Mouse (Mus musculus) embryonic facial prominence, embryonic 11.5 days (tissue): ENCODE measurements at regions not wholly inside any gene's neighbourhood (a gene's known extent, or its start where the extent isn't known, plus 50 kb on each side); places are given as distances from the start of the nearest gene placed in this dataset.
A peak's percentile ranks its signal among the peaks of the same experiment; 100 is the strongest.

ENCODE experiments used
- ATAC-seq: fragments of 200-750 bp; cut with Nextera tagmentation; replicated peaks from 2 replicates; pipeline ENCODE4 v1.8.0; 2017; ENCODE audit warnings: low read depth; ENCODE audit not compliant: insufficient number of reproducible peaks, low FRiP score, low TSS enrichment
- DNase-seq: peaks from one replicate; pipeline ENCODE4 v3.0.0-alpha.2; 2015; ENCODE audit warnings: low spot score
- H3K27ac ChIP-seq: fragments of 300-500 bp; sonication (generic); replicated peaks from 2 replicates; pipeline ENCODE4 v1.5.1; 2014; ENCODE audit warnings: mild to moderate bottlenecking, low read depth, low read length, control low read depth
- H3K27me3 ChIP-seq: fragments of 300-500 bp; sonication (generic); 2 replicates; pipeline ENCODE4 v1.6.1; 2014; ENCODE audit warnings: mild to moderate bottlenecking, low read length, moderate library complexity, mixed read lengths; ENCODE audit not compliant: control insufficient read depth, insufficient read depth
- H3K36me3 ChIP-seq: fragments of 300-500 bp; sonication (generic); replicated peaks from 2 replicates; pipeline ENCODE4 v1.6.1; 2014; ENCODE audit warnings: low read depth, mild to moderate bottlenecking, low read length, moderate library complexity, mixed read lengths; ENCODE audit not compliant: control insufficient read depth, insufficient read depth
- H3K4me1 ChIP-seq: fragments of 300-500 bp; sonication (generic); 2 replicates; pipeline ENCODE4 v1.6.1; 2014; ENCODE audit warnings: low read length, mixed read lengths; ENCODE audit not compliant: control insufficient read depth, insufficient read depth
- H3K4me2 ChIP-seq: fragments of 300-500 bp; sonication (generic); 2 replicates; pipeline ENCODE4 v1.6.1; 2014; ENCODE audit warnings: low read depth, mild to moderate bottlenecking, control low read depth, low read length, moderate library complexity
- H3K4me3 ChIP-seq: fragments of 300-500 bp; sonication (generic); 2 replicates; pipeline ENCODE4 v1.5.1; 2014; ENCODE audit warnings: low read depth, low read length, control low read depth
- H3K9ac ChIP-seq: fragments of 300-500 bp; sonication (generic); replicated peaks from 2 replicates; pipeline ENCODE4 v1.6.1; 2014; ENCODE audit warnings: mild to moderate bottlenecking, control low read depth, low read length
- H3K9me3 ChIP-seq: fragments of 300-500 bp; sonication (generic); replicated peaks from 2 replicates; pipeline ENCODE4 v1.6.1; 2016; ENCODE audit warnings: mild to moderate bottlenecking, low read length, inconsistent platforms, mixed read lengths; ENCODE audit not compliant: control insufficient read depth
- WGBS: fragments of 180-500 bp; shearing (Covaris S2); extraction: QIAGEN DNeasy Blood & Tissue Kit; methylation state at CpG from one replicate; pipeline ENCODE4 v1.1.7; 2014; 5-methylcytosine and 5-hydroxymethylcytosine counted together

DNA sequence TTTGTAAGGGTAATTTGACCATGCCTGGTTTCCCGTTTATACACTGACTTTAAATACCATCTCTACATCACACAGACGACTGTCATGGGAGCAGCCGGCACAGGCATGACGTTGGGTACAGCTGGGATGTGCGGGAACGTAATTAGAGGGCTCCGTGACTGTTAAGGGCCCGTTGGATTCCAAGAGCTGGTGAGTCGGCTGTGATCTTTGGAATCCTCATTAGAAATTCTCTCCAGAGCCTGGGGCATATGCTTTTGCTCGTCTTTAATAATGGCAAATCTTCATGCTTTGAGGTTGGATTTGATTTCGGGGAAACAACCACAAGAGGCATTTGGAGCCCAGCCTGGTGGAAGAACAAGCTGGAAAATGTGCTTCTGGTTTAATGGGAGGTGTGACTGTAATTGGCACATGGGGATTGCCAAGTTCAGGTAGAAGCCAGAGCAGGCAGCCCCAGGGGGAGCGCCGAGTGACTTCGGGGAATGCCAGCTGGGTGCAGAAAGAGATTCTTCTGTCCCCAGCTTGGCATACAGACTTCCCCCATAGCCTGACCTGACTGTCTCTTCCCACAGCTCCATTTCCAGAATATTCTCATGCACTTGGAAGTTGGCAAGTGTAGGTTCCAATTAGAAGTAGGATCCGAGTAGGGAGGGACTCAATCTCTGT, 275.4 kb upstream of the 4930535I16Rik start:
- H3K36me3 ChIP-seq: no peaks in the 10 kb centered on the region
- H3K9ac ChIP-seq: no peak overlapping the region
- no peak for ATAC-seq
- H3K27me3 ChIP-seq: no peaks in the 10 kb centered on the region
- no peaks in the 10 kb centered on the region for H3K4me1 ChIP-seq
- H3K4me3 ChIP-seq: no peak overlapping the region
- H3K9me3 ChIP-seq: no peaks in the 10 kb centered on the region
- DNase-seq: no peak
- no peak overlapping the region for H3K4me2 ChIP-seq
- 63% methylated on average over 15 of the region's 15 CpGs for WGBS
- no peak overlapping the region for H3K27ac ChIP-seq

DNA sequence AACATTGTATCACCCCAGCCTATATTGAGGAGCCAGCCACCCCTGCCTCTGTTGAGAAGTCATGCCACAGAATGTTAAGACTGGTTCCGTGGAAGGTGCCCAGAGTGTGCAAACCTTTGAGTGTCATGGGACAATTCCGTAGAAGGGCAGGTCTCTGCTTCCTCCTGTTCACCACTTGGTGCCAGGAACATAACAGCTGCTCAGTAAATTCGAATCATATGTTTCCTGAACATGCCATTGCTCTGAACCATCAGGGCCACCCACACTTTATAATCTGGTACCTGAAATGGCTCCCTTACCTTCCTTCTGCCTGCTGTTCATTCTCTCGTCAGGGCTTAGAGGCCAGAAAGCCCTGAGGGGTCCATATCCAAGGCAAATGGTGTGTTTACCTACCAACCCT, 273.0 kb upstream of the 4930535I16Rik start:
- Histone ChIP-seq H3K4me1 (no peaks in the 10 kb centered on the region), H3K9me3 (no peaks in the 10 kb centered on the region), H3K27ac (no peak overlapping the region), H3K9ac (no peak overlapping the region), H3K4me3 (no peak overlapping the region), H3K27me3 (no peaks in the 10 kb centered on the region), H3K36me3 (no peaks in the 10 kb centered on the region), H3K4me2 (no peak overlapping the region)
- 74% methylated on average over 4 of the region's 4 CpGs for WGBS
- ATAC-seq (no peak), DNase-seq (no peak)

DNA sequence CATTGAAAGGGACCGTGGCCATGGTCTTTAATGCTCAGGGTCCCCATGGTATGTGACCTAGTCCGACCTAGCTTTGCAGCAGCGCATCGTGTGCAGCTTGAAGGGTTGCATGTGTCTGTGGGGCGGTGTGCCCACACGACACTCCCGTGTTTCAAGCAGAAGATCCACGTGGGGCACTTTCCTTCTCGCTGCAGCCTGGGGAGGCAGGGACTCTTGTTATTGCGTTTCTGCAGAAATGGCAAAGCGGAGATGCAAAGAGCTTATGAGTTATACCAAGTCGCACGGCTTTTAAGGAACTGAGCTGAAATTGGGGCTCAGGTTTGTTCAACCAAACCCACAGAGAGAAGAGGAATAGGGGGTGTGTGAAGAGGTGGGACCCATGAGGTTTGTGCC, 272.2 kb upstream of the 4930535I16Rik start:
- DNase-seq: no peak
- no peaks in the 10 kb centered on the region for H3K9me3 ChIP-seq
- no peaks in the 10 kb centered on the region for H3K4me1 ChIP-seq
- 81% methylated on average over 13 of the region's 13 CpGs for WGBS
- no peak for ATAC-seq
- no peak overlapping the region for H3K9ac ChIP-seq
- H3K27me3 ChIP-seq: no peaks in the 10 kb centered on the region
- H3K4me3 ChIP-seq: no peak overlapping the region
- H3K36me3 ChIP-seq: no peaks in the 10 kb centered on the region
- H3K27ac ChIP-seq: no peak overlapping the region
- no peak overlapping the region for H3K4me2 ChIP-seq

DNA sequence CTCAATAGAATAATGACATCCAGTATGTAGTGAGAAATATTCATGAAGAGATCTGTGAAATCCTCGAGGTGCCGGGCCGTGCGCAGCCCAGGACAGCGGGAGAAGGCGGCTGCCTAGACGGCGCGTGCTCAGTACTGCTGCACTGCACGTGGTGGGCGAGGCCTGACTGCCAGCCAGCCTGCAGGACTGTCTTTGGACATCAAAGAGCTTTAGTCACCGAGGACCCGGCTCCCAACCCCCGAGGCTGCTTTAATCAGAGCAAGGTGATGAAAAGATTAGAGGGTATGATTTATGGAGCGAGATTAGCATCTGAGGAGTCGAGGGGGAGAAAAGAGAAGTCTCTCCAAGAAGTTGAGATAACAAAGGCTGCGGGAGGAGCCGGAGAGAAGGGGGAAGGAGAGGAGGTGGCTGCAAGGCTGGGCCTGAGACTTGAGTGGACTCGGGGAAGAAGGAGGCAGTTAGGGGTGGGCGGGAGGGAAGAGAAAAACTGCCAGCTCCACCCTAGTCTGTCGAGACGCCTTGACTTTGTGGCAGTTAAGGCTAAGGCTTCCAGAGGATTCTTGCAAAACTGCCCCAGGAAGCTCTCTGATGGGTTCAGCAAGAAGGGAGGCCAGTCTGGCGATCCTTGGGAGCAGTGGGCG, 271.6 kb upstream of the 4930535I16Rik start:
- Histone ChIP-seq H3K27me3 (no peaks in the 10 kb centered on the region), H3K4me3 (no peak overlapping the region), H3K27ac (no peak overlapping the region), H3K9me3 (no peaks in the 10 kb centered on the region), H3K9ac (no peak overlapping the region), H3K4me2 (no peak overlapping the region), H3K36me3 (no peaks in the 10 kb centered on the region), H3K4me1 (no peaks in the 10 kb centered on the region)
- peak; percentile 84; the same call in 1 of the 2 replicates for ATAC-seq
- peak; percentile 20 for DNase-seq
- 36% methylated on average over 23 of the region's 24 CpGs for WGBS

DNA sequence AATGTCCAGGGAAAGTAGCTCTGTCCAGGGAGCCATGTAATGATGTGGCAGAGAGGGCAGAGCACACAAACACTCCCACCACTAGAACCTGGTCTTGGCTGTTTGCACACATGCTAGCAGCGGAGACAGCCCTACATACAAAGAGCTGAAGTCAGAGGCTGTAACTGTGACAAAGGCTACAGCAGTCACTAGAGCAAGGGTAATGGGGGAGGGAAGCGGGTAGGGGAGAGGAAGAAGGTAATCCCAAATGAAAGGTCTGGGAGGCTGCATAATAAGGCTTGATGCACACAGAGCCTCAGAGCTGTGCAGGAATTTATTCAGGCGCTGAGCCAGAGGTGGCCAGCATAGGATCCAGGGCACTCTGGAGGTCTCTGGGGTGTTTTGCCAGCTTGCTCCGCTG, 269.3 kb upstream of the 4930535I16Rik start:
- Histone ChIP-seq H3K4me3 (no peak overlapping the region), H3K9ac (no peak overlapping the region), H3K27ac (no peak overlapping the region), H3K4me2 (no peak overlapping the region), H3K36me3 (no peaks in the 10 kb centered on the region), H3K9me3 (no peaks in the 10 kb centered on the region), H3K27me3 (no peaks in the 10 kb centered on the region), H3K4me1 (no peaks in the 10 kb centered on the region)
- DNase-seq: no peak
- WGBS: 62% methylated on average over 4 of the region's 4 CpGs
- ATAC-seq: no peak

DNA sequence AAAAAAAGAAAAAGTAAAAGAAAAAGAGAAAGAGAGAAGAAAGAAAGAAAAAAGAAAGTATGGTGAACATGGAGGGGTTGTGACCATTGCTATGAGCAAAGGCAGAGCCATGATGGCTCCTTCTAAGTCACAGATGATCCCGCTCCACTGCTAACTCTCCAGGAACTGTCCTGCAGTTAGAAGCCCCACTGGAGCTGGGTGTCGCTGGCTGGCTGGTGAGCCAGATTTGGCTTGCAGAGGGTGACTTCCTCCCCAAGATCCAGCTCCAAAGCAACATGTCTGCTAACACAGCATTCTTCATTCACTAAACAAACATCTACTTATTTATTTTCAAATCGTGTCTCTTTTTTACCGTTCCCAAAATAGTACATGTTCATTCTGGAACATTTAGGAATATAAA, 263.5 kb upstream of the 4930535I16Rik start:
- Histone ChIP-seq H3K36me3 (no peaks in the 10 kb centered on the region), H3K27me3 (peaks cover 21% of the 10 kb centered on the region), H3K4me2 (no peak overlapping the region), H3K9ac (no peak overlapping the region), H3K4me1 (no peaks in the 10 kb centered on the region), H3K9me3 (no peaks in the 10 kb centered on the region), H3K27ac (no peak overlapping the region), H3K4me3 (no peak overlapping the region)
- 83% methylated on average over 4 of the region's 4 CpGs for WGBS
- DNase-seq: no peak
- no peak for ATAC-seq

DNA sequence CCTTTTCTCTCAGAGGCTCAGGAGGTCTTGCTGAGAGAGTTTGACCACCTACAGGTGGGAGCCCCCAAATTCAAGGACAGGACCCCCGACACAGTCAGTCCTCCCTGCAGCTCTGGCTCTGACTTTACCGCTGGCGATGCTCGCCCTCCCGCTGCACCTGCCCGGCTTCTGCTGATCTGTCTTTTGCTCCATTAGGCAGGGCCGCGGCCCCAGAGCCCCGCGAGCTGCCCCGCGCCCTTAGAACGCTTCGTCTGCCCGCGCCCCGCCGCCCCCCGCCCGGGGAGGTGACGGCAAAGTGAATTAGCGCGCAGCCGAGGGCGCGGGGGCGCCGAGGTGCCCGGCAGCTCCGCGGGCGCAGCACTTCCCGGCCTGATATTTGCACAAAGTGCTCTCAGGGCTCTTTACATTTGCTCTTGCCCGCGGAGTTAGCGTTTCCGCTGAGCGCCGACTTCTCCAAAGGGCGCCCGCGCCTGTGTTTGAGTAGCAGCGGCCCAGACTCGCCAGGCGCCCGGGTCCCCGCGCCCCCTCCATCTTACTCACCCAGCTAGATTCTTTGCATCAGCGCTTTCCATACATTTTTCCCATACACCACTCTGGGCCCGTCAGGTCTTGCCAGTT, 260.7 kb upstream of the 4930535I16Rik start:
- under 1% methylated on average over 50 of the region's 50 CpGs for WGBS
- Histone ChIP-seq H3K4me2 (peak overlapping the region; percentile 91), H3K4me3 (peak overlapping the region; percentile 44), H3K27me3 (peaks cover 21% of the 10 kb centered on the region), H3K9ac (peak overlapping the region; percentile 60), H3K9me3 (no peaks in the 10 kb centered on the region), H3K36me3 (no peaks in the 10 kb centered on the region), H3K27ac (no peak overlapping the region), H3K4me1 (no peaks in the 10 kb centered on the region)
- DNase-seq (peak; percentile 67), ATAC-seq (no peak)

DNA sequence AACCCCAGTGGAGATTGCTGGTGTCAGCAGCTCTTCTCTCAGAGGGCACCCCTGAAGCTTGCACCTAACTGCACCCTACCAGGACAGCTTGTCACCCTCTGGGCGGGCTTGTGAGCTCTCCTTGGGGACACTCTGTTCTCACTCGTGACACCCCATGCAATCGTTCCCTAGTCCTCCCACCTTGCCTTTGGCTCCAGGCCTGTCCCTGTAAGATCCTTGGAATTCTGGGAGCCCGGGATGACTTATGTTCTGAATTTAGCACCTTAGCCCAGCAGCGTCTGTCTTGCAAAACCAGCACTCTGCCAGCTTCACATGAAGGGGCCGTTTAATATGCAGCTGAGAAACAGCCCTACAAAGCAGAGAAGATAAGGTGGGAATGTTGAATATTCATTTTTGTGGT, 257.7 kb upstream of the 4930535I16Rik start:
- Histone ChIP-seq H3K36me3 (no peaks in the 10 kb centered on the region), H3K4me1 (no peaks in the 10 kb centered on the region), H3K9ac (no peak overlapping the region), H3K4me2 (no peak overlapping the region), H3K9me3 (no peaks in the 10 kb centered on the region), H3K27me3 (peaks cover 21% of the 10 kb centered on the region), H3K27ac (no peak overlapping the region), H3K4me3 (no peak overlapping the region)
- 61% methylated on average over 6 of the region's 6 CpGs for WGBS
- ATAC-seq (no peak), DNase-seq (no peak)
